Mouse (Mus musculus): ENCODE measurements at regions not wholly inside any gene's neighbourhood (a gene's known extent, or its start where the extent isn't known, plus 50 kb on each side); places are given as distances from the start of the nearest gene placed in this dataset.

DNA sequence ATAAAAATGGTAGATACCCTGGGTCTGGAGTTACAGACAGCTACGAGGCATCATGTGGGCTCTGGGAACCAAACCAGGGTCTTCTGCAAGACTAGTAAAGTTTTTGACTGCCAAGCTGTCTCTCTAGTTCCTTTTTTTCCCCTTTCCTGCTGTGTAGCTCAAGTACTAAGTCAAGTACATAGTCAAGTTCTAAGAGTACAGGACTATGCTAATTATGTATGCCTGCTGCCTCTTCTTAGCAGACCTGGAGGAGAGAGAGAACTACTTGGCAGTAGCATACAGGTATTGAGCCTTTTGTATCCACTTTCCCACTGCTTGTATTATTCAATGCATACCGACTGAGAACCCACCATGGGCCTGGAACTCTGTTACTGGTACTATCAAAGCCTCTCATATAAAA, 166.4 kb upstream of the Sel1l start:
- Histone ChIP-seq H3K4me1 (replicated peaks; ENCODE audit: control insufficient read depth, insufficient read depth, low read length) (peaks cover 5% of the 10 kb centered on the region; the same call in 1 of the 2 replicates), H3K9ac (ENCODE audit: low read length) (no peak overlapping the region), H3K4me2 (ENCODE audit: low read depth, low read length) (no peak overlapping the region), H3K27me3 (ENCODE audit: control insufficient read depth, insufficient read depth, low read depth, low read length) (no peaks in the 10 kb centered on the region), H3K9me3 (ENCODE audit: control insufficient read depth, low read length) (no peaks in the 10 kb centered on the region), H3K27ac (ENCODE audit: low read length) (no peak overlapping the region), H3K4me3 (ENCODE audit: low read length) (no peak overlapping the region), H3K36me3 (ENCODE audit: control insufficient read depth, insufficient read depth, low read length) (no peaks in the 10 kb centered on the region)
- ATAC-seq (ENCODE audit: low read depth): peak; percentile 74
- 68% methylated on average over 2 of the region's 2 CpGs for WGBS

DNA sequence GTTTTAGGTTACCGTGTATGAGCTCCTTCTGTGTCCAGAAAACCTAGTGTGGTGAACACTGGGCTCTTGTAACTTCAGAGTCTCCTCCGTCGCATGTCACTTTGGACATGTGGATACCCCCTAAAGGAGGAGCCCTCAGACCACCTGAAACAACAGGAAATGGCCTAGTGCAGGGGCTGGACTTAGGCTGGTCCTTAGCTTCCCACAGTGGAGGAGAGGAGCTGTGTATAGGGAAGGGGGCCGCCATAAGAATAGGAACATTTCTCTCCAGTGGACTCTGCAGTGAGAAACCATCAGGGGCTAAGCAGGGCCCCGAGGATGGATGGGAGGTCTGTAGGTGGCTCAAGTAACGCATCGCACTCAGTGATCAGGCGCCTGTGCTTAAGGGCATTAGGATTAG, 165.0 kb upstream of the Sel1l start:
- no peak overlapping the region for H3K4me2 ChIP-seq (ENCODE audit: low read depth, low read length)
- no peaks in the 10 kb centered on the region for H3K36me3 ChIP-seq (ENCODE audit: control insufficient read depth, insufficient read depth, low read length)
- H3K9ac ChIP-seq (ENCODE audit: low read length): no peak overlapping the region
- no peaks in the 10 kb centered on the region for H3K27me3 ChIP-seq (ENCODE audit: control insufficient read depth, insufficient read depth, low read depth, low read length)
- WGBS: 72% methylated on average over 8 of the region's 8 CpGs
- no peak overlapping the region for H3K27ac ChIP-seq (ENCODE audit: low read length)
- H3K9me3 ChIP-seq (ENCODE audit: control insufficient read depth, low read length): no peaks in the 10 kb centered on the region
- peaks cover 5% of the 10 kb centered on the region; the same call in 1 of the 2 replicates for H3K4me1 ChIP-seq (replicated peaks; ENCODE audit: control insufficient read depth, insufficient read depth, low read length)
- H3K4me3 ChIP-seq (ENCODE audit: low read length): no peak overlapping the region
- ATAC-seq (ENCODE audit: low read depth): no peak

- 4% methylated on average over 8 of the region's 8 CpGs for WGBS
- Histone ChIP-seq H3K9ac (ENCODE audit: low read length) (no peak overlapping the region), H3K27me3 (ENCODE audit: control insufficient read depth, insufficient read depth, low read depth, low read length) (no peaks in the 10 kb centered on the region), H3K27ac (ENCODE audit: low read length) (no peak overlapping the region), H3K36me3 (ENCODE audit: control insufficient read depth, insufficient read depth, low read length) (no peaks in the 10 kb centered on the region), H3K4me2 (ENCODE audit: low read depth, low read length) (no peak overlapping the region), H3K4me3 (ENCODE audit: low read length) (no peak overlapping the region), H3K4me1 (replicated peaks; ENCODE audit: control insufficient read depth, insufficient read depth, low read length) (peaks cover 5% of the 10 kb centered on the region; the same call in 1 of the 2 replicates), H3K9me3 (ENCODE audit: control insufficient read depth, low read length) (no peaks in the 10 kb centered on the region)
- ATAC-seq (ENCODE audit: low read depth): no peak
Measured at GRCm38 (mm10) chr12:92013244-92013643, 164.3 kb upstream of the Sel1l start.

GRCm38 (mm10) chr12:92004391-92005094, 155.6 kb upstream of the Sel1l start:
- H3K9me3 ChIP-seq (ENCODE audit: control insufficient read depth, low read length): no peaks in the 10 kb centered on the region
- no peak overlapping the region for H3K4me2 ChIP-seq (ENCODE audit: low read depth, low read length)
- 72% methylated on average over 12 of the region's 12 CpGs for WGBS
- H3K36me3 ChIP-seq (ENCODE audit: control insufficient read depth, insufficient read depth, low read length): no peaks in the 10 kb centered on the region
- H3K4me1 ChIP-seq (replicated peaks; ENCODE audit: control insufficient read depth, insufficient read depth, low read length): no peaks in the 10 kb centered on the region
- no peak overlapping the region for H3K9ac ChIP-seq (ENCODE audit: low read length)
- H3K4me3 ChIP-seq (ENCODE audit: low read length): no peak overlapping the region
- no peak overlapping the region for H3K27ac ChIP-seq (ENCODE audit: low read length)
- H3K27me3 ChIP-seq (ENCODE audit: control insufficient read depth, insufficient read depth, low read depth, low read length): no peaks in the 10 kb centered on the region
- ATAC-seq (ENCODE audit: low read depth): no peak

GRCm38 (mm10) chr12:91999031-91999430, 150.1 kb upstream of the Sel1l start:
- WGBS: 80% methylated on average over 2 of the region's 2 CpGs
- ATAC-seq (ENCODE audit: low read depth): no peak
- no peak overlapping the region for H3K27ac ChIP-seq (ENCODE audit: low read length)

DNA sequence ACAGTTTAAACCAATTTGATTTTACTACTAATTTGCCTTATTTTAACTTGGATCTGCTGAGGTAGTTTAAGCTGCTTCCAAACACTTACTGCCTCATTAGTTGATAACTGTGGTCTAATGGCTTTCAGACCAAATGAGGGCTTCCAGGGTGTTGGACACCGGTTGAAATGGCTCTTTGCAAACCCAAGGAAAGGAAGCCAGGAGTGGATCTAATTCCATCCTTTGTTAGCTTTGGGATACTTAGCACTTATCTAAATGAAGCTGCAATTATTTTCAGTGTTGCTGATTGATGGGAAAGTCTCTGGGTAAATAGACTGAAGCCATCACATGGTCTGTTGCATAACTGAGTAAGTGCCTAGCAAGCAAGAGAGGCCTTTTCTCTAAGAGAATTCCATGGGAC, 148.4 kb upstream of the Sel1l start:
- Histone ChIP-seq H3K4me3 (ENCODE audit: low read length) (no peak overlapping the region), H3K27ac (ENCODE audit: low read length) (no peak overlapping the region), H3K9me3 (ENCODE audit: control insufficient read depth, low read length) (no peaks in the 10 kb centered on the region), H3K4me1 (replicated peaks; ENCODE audit: control insufficient read depth, insufficient read depth, low read length) (no peaks in the 10 kb centered on the region), H3K9ac (ENCODE audit: low read length) (no peak overlapping the region), H3K27me3 (ENCODE audit: control insufficient read depth, insufficient read depth, low read depth, low read length) (no peaks in the 10 kb centered on the region), H3K36me3 (ENCODE audit: control insufficient read depth, insufficient read depth, low read length) (no peaks in the 10 kb centered on the region), H3K4me2 (ENCODE audit: low read depth, low read length) (no peak overlapping the region)
- 66% methylated on average over 1 of the region's 1 CpGs for WGBS
- no peak for ATAC-seq (ENCODE audit: low read depth)

More at GRCm38 (mm10) chr12:91999031-91999430, 150.1 kb upstream of the Sel1l start:
- H3K4me1 ChIP-seq (replicated peaks; ENCODE audit: control insufficient read depth, insufficient read depth, low read length): no peaks in the 10 kb centered on the region
- no peaks in the 10 kb centered on the region for H3K9me3 ChIP-seq (ENCODE audit: control insufficient read depth, low read length)
- H3K27me3 ChIP-seq (ENCODE audit: control insufficient read depth, insufficient read depth, low read depth, low read length): no peaks in the 10 kb centered on the region
- H3K4me3 ChIP-seq (ENCODE audit: low read length): no peak overlapping the region
- no peaks in the 10 kb centered on the region for H3K36me3 ChIP-seq (ENCODE audit: control insufficient read depth, insufficient read depth, low read length)
- no peak overlapping the region for H3K9ac ChIP-seq (ENCODE audit: low read length)
- H3K4me2 ChIP-seq (ENCODE audit: low read depth, low read length): no peak overlapping the region

DNA sequence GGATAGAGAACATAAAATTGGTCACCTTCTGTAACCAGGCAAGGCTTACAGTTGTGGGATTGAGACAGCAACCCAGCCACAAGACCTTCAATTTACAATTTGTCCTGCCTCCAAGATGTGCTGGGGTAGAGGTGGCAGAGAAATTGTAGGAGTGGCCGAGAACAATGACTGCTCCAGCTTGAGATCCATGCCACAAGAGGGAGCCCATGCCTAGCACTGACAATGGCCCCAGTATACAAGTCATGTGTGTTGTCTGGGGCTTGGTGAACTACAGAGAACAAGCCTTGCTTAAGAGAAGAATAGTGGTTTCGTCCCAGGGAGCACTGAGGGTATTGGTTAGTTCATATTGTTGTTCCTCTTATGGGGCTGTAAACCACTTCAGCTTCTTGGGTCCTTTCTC, 146.6 kb upstream of the Sel1l start:
- ATAC-seq (ENCODE audit: low read depth): no peak
- Histone ChIP-seq H3K4me1 (replicated peaks; ENCODE audit: control insufficient read depth, insufficient read depth, low read length) (no peaks in the 10 kb centered on the region), H3K4me2 (ENCODE audit: low read depth, low read length) (no peak overlapping the region), H3K27me3 (ENCODE audit: control insufficient read depth, insufficient read depth, low read depth, low read length) (no peaks in the 10 kb centered on the region), H3K27ac (ENCODE audit: low read length) (no peak overlapping the region), H3K4me3 (ENCODE audit: low read length) (no peak overlapping the region), H3K9ac (ENCODE audit: low read length) (no peak overlapping the region), H3K36me3 (ENCODE audit: control insufficient read depth, insufficient read depth, low read length) (no peaks in the 10 kb centered on the region), H3K9me3 (ENCODE audit: control insufficient read depth, low read length) (no peaks in the 10 kb centered on the region)
- 71% methylated on average over 2 of the region's 2 CpGs for WGBS

GRCm38 (mm10) chr12:91986448-91986847, 137.5 kb upstream of the Sel1l start:
- no peaks in the 10 kb centered on the region for H3K4me1 ChIP-seq (replicated peaks; ENCODE audit: control insufficient read depth, insufficient read depth, low read length)
- H3K36me3 ChIP-seq (ENCODE audit: control insufficient read depth, insufficient read depth, low read length): no peaks in the 10 kb centered on the region
- no peak for ATAC-seq (ENCODE audit: low read depth)
- WGBS: 81% methylated on average over 4 of the region's 4 CpGs
- no peaks in the 10 kb centered on the region for H3K27me3 ChIP-seq (ENCODE audit: control insufficient read depth, insufficient read depth, low read depth, low read length)
- no peak overlapping the region for H3K27ac ChIP-seq (ENCODE audit: low read length)
- H3K4me3 ChIP-seq (ENCODE audit: low read length): no peak overlapping the region
- no peak overlapping the region for H3K4me2 ChIP-seq (ENCODE audit: low read depth, low read length)
- no peaks in the 10 kb centered on the region for H3K9me3 ChIP-seq (ENCODE audit: control insufficient read depth, low read length)
- no peak overlapping the region for H3K9ac ChIP-seq (ENCODE audit: low read length)

DNA sequence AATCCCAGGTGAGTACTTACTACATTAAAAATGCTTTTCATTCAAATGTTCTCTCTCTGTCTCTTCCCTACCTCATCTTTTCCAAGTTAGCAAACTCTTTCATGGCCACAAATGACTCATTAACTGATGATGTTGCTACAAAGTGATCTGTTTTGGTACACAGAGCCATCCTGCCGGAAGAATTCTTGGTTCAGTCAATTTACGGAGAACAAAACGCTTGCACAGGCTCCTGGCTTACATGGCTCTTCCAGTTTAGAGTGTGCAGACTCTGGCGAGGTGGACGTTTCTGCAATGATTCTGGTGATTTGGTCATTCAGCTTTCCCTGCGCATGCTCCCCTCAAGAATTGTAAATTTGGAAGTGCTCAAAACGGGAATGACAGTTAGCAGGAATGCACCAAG, 131.4 kb upstream of the Sel1l start:
- Histone ChIP-seq H3K4me2 (ENCODE audit: low read depth, low read length) (no peak overlapping the region), H3K27me3 (ENCODE audit: control insufficient read depth, insufficient read depth, low read depth, low read length) (no peaks in the 10 kb centered on the region), H3K36me3 (ENCODE audit: control insufficient read depth, insufficient read depth, low read length) (no peaks in the 10 kb centered on the region), H3K27ac (ENCODE audit: low read length) (no peak overlapping the region), H3K9me3 (ENCODE audit: control insufficient read depth, low read length) (no peaks in the 10 kb centered on the region), H3K4me1 (replicated peaks; ENCODE audit: control insufficient read depth, insufficient read depth, low read length) (no peaks in the 10 kb centered on the region), H3K4me3 (ENCODE audit: low read length) (no peak overlapping the region), H3K9ac (ENCODE audit: low read length) (no peak overlapping the region)
- ATAC-seq (ENCODE audit: low read depth): no peak
- 56% methylated on average over 7 of the region's 7 CpGs for WGBS

- Histone ChIP-seq H3K36me3 (ENCODE audit: control insufficient read depth, insufficient read depth, low read length) (no peaks in the 10 kb centered on the region), H3K27ac (ENCODE audit: low read length) (no peak overlapping the region), H3K27me3 (ENCODE audit: control insufficient read depth, insufficient read depth, low read depth, low read length) (no peaks in the 10 kb centered on the region), H3K4me3 (ENCODE audit: low read length) (no peak overlapping the region), H3K4me1 (replicated peaks; ENCODE audit: control insufficient read depth, insufficient read depth, low read length) (no peaks in the 10 kb centered on the region; the same call in 1 of the 2 replicates), H3K9me3 (ENCODE audit: control insufficient read depth, low read length) (no peaks in the 10 kb centered on the region), H3K9ac (ENCODE audit: low read length) (no peak overlapping the region), H3K4me2 (ENCODE audit: low read depth, low read length) (no peak overlapping the region)
- WGBS: 59% methylated on average over 1 of the region's 1 CpGs
- no peak for ATAC-seq (ENCODE audit: low read depth)
Measured at GRCm38 (mm10) chr12:91971045-91971444, 122.1 kb upstream of the Sel1l start.
